Mouse (Mus musculus) frontal cortex, adult 2 months (tissue): ENCODE results near the gene Bbip1. TPM values are rescaled to one million over a fixed set of nuclear protein-coding genes. Genes with fewer than 3 reads are reported as not detected.

Experiments
- DNase-seq, 2 experiments: peaks; one replicate each; pipeline ENCODE4 v3.0.0; 2022; ENCODE audit warnings: low spot score in 1 of 2; ENCODE audit errors: extremely low spot score in 1 of 2
- polyA plus RNA-seq: library from polyadenylated mRNA; depleted of rRNA; stranded (reverse); fragments of >200 nt; gene quantifications from 2 replicates; pipeline ENCODE4 v1.2.3, GENCODE M21; 2012; rRNA removed

The Bbip1 gene
- polyA plus RNA-seq, 1 experiment = 87.0 TPM

DNA sequence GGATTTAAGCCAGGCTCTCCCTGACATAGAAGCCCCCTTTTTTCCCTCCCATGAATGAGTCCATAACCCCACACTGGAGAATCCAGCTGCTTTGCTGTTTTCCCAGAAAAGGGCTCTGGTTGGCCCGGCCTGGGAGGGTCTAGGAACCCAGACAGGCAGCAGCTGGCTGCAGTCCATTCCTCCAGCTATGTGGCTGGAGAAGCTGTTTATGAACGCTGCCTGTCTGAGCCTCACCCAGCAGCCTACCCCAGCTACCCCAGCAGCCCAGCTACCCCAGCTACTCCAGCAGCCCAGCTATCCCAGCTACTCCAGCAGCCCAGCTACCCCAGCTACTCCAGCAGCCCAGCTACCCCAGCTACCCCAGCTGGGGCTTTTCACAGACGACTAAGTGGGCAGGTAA is 52.4 kb downstream of the Bbip1 start, which contains the start of gene Pdcd4:
TSS of gene Pdcd4 (plus strand) at position 171 of the 400 bp plus-strand sequence.
- no peak for DNase-seq

DNA sequence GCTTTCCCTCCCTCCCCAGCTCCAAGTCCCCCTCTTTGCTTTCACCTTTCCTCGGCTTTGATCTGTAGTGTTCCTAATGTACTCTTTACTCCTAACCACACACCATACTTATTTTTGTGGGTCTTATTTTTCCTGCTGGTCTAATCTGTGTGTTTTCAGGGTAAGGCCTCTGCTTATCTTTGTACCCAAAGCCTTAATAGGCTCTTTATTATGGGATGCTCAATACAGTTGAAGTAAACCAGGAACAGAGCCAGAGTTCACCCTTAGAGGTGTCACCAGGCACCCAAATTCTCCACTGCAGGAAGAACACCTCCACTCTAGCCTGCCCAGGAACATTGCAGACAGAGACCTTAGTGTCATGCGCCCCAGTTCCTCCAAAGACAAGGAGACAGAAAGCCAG is 52.9 kb downstream of the Bbip1 start:
- DNase-seq = no peak

DNA sequence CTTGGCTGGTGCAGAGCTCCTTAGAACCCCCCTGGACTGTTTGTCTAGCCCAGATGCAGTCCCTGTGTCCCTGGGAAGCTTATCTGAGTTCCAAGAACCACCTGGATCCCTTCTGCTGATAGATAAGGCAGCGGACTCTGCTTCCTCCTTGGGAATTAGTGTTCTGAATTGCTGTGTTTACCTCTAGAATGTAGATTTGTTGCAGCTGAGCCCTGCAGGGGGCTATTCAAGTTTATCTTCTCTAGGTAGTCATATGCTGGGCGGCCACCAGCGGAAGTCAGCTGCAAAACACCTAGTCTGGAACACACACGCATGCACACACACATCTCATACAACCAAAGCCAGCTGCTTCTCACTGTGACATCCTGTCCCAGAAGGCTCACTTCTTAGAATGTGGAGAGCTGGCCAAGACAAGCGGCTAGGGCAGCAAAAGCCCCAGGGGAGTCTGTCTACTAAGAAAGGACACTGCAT is 53.6 kb downstream of the Bbip1 start:
- DNase-seq = no peak

DNA sequence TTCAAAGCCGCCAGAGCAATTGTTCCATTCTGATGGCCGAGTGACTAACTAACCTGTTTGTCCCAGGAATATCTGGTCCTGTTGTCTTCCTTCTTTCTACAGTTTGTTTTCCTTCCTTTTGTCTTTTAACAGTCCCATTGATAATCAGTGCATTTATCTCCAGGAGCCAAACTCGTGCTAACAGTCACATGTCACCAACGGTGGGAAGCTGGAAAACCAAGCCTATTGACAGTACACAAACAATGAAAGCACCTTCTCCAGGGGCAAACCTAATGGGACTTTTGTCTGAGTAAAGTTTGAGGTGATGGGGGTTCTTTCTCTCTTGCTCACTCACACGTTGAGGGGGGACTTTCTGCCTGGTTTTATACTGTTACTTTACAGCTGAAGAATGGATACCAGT is 54.2 kb downstream of the Bbip1 start:
- no peak for DNase-seq

DNA sequence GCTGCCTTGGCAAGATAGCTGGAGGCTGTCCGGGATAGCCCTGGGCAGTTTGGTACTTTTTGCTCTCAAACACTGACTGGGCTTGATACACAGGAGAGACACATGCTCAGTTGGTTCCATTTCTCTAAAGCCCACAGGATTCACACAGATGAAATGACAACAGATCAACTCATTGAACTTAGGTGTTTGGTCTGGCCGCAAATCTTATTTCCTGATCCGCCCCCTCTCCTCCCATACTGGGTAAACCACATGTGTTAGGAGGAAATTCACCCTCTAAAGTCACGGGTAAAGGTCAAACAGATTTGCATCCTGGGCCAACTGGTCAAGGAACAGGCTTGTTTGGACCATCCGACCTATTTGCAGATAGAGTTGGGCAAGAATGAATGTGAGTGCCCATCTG is 54.9 kb downstream of the Bbip1 start:
- no peak for DNase-seq

DNA sequence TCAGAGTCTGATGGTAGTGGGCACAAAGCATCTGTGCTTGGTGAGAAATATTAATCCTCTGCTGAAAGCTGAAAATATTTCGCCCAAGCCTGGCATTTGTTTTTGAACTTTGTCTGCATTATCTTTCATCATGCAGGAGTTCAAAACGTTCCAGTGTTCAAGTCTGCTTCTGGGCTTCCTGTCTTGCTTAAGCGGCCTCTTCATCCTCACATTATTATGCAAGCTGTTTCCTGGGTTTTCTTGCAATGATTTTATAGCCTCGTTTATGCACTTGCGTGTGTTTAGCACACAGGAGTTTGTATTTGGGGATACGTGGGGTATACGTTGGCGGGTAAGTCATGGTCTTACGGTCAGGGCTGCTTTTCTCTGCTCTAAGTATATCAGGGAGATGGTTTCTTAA is 56.1 kb downstream of the Bbip1 start:
- no peak for DNase-seq

DNA sequence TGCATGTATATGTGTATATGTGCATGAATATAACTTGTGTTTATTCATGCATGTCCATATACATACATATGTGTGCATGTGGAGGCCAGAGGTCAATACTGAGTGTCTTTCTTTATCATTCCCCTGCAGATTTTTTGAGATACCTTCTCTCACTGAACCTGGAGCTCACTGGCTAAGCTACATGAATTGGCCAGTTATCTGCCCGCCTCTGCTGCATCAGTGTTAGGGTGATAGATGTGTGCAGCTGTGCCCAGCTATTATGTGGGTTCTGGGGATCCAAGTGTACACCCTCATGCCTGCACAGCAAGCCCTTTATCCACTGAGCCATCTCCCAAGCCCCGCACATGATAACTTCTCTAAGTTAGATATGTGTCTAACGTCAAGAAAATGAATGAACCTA is 56.6 kb downstream of the Bbip1 start:
- no peak for DNase-seq

DNA sequence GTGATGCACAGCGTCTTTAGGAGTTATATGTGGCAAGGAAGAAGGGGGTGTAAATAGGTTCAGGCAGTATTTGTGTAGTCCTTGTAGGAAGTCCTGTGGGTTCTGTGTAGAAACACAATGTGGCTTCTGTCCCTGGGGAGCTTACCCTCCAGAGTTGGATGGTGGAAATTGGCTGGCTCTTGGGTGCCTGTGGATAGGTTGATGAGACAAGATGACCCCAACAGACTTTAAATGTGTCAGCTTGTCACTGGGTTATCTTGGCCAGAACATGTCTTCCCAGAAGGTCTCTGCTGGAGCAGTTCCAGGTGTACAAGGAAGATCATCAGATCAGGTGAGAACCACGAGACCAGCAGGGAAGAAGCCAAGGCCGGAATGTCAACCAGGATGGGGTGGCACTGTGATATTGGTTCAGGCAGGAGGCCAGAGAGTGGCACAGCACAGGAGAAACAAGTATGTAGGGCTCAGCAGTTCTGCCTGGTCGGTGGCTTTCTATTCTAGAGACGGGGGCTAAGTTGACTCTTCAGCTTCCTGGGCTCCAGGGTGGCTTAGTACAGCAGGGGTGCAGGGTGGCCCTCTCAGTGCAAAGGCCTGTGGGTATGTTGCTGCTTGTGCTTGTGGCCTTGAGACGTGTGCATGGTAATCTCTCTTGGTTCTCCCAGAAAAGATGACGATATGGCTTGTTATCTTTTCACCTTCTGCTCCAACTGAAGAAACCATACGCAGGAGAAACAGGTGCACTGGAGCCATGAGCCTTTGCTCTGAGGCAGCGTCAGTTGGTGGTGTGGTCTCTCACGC is 57.7 kb downstream of the Bbip1 start:
- no peak for DNase-seq

DNA sequence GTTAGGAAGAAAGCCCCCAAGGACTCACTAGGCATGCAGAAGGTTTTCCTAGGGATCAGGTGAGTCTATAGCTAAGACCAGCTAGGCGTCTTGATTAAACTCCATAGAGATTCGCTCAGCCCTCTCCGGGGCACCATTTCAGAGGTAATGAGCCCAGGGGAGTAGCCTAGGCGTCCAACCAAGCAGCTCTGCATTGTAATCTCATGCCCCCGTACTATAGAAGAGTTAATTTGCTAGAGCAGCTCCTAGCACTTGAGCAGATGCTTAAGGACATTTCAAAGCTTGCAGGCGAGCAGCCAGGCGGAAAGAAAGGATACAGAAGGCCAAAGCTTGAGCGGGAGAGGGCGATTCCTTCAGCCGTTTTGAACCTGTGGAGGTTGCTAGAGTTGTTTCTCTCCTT is 59.0 kb downstream of the Bbip1 start:
- DNase-seq = no peak

DNA sequence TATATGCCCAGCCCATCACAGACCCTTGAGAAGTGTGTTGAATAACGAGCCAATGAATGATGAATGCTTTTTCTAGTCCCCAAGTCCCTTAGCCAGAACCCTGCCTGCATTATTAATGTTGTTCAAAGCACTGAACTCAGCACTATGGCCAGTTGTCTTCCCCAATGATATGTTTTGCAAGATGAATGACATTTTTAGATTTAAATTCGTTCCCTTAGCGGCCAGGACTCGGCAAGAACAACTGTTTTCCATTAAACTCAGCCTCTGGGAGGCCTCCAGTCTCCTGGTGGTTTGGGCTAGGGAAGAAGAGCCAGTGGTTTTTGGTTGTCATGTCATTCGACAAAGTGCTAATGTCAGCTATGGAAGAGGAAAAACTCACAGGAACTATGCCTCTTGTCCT is 62.6 kb downstream of the Bbip1 start:
- DNase-seq = no peak

DNA sequence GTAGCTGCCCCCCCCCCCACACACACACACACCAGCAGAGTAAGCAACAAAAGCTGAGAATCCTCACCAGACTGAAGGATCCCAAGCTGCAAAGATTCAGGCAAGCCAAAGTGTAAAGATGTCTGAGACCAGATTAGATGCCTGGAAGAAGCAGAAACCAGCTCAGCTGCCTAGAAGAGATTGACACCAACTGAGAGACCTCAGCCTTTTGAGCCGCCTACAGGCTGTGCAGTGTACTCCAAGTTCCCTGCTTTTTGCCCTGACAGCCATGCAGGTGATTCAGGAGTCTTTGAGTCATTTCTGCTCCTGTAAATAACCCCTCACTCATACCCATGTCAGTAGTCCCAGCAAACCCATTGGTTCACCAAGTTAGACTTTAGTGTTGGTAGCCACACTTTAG is 64.0 kb downstream of the Bbip1 start:
- DNase-seq = no peak

Other genes starting within 250 kb of the Bbip1 start
- 70.3 and 78.0 TPM in 2 replicates for gene Pdcd4, start 52.4 kb downstream of the Bbip1 start, polyA plus RNA-seq
- 29.4 and 32.7 TPM in 2 replicates for gene Shoc2, start 321 bp downstream of the Bbip1 start, polyA plus RNA-seq
- gene Adra2a, start 99.5 kb upstream of the Bbip1 start, polyA plus RNA-seq = 12.7 and 16.7 TPM in 2 replicates